Mouse (Mus musculus): ENCODE measurements around the gene Erc2. TPM values are rescaled to one million over a fixed set of nuclear protein-coding genes. Genes with fewer than 3 reads are reported as not detected.

The Erc2 gene
- polyA plus RNA-seq, 2 experiments, result 4.9 to 6.5 TPM

DNA sequence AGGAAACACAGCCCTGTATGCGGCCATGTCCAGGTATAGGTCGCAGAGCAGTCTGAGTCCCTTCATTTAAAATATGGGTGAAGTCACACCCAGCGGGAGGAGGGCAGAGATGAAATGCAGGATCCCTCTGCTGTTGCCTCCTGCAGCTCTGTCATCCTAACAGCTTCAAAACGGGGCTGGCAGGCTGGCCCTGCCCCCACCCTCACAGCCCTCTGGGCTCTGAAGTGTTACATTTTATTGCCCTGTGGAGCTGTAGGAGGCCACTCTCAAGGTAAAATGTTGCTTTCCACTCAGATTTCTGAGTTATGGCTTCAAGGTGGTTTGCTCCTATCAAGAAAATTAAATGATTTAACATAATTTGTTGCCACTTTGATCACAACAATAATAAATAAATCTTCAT, 847.5 kb downstream of the Erc2 start:
- no peak overlapping the region for H3K4me3 ChIP-seq (replicated peaks; ENCODE audit: low read length)
- WGBS, result 4% methylated on average over 4 of the region's 4 CpGs
- peaks cover 53% of the 10 kb centered on the region for H3K4me1 ChIP-seq (ENCODE audit: control insufficient read depth, insufficient read depth, low read length)
- no peak overlapping the region for H3K9ac ChIP-seq (ENCODE audit: low read depth, low read length, severe bottlenecking)
- no peak overlapping the region for H3K4me2 ChIP-seq (replicated peaks; ENCODE audit: low read depth, low read length, severe bottlenecking)
- H3K27me3 ChIP-seq (ENCODE audit: control insufficient read depth, insufficient read depth, low read length), result no peaks in the 10 kb centered on the region
- TF ChIP-seq POLR2A (IDR thresholded peaks at IDR 0.05; ENCODE audit: borderline replicate concordance, extremely low read depth, insufficient read depth, insufficient read length), result no peak
- no peaks in the 10 kb centered on the region for H3K9me3 ChIP-seq (ENCODE audit: control insufficient read depth, low read length)
- no peak for ATAC-seq (ENCODE audit: low FRiP score, low read depth)
- H3K27ac ChIP-seq (replicated peaks; ENCODE audit: low read depth, low read length), result no peak overlapping the region
- no peak for DNase-seq (ENCODE audit: low spot score)
- H3K36me3 ChIP-seq (ENCODE audit: control insufficient read depth, insufficient read depth, low read length), result no peaks in the 10 kb centered on the region

DNA sequence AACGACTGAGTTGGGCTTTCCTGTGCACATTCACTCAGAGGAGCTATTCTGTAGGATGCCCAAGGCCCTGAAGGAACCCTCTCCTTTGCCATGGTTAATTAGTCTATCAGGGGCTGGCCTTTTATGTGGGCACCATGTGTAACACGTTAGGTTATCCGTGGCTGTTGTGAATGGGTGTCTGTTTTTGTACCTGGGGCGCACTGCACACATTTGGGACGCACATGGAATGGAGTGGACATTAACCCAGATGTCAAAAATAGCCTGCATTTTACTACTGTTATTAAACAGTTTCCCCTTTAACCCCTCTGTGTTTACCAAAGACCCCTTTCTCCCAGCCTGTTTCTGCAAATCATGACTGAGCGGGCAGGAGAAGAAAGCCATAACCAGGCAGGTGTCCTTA, 848.0 kb downstream of the Erc2 start:
- WGBS, result 17% methylated on average over 6 of the region's 6 CpGs
- H3K36me3 ChIP-seq (ENCODE audit: control insufficient read depth, insufficient read depth, low read length), result no peaks in the 10 kb centered on the region
- no peaks in the 10 kb centered on the region for H3K9me3 ChIP-seq (ENCODE audit: control insufficient read depth, low read length)
- H3K27ac ChIP-seq (replicated peaks; ENCODE audit: low read depth, low read length), result no peak overlapping the region
- no peak overlapping the region for H3K9ac ChIP-seq (ENCODE audit: low read depth, low read length, severe bottlenecking)
- TF ChIP-seq POLR2A (IDR thresholded peaks at IDR 0.05; ENCODE audit: borderline replicate concordance, extremely low read depth, insufficient read depth, insufficient read length), result no peak
- H3K4me2 ChIP-seq (replicated peaks; ENCODE audit: low read depth, low read length, severe bottlenecking), result no peak overlapping the region
- DNase-seq (ENCODE audit: low spot score) (no peak), ATAC-seq (ENCODE audit: low FRiP score, low read depth) (no peak)
- H3K4me1 ChIP-seq (ENCODE audit: control insufficient read depth, insufficient read depth, low read length), result peaks cover 52% of the 10 kb centered on the region
- H3K4me3 ChIP-seq (replicated peaks; ENCODE audit: low read length), result no peak overlapping the region
- H3K27me3 ChIP-seq (ENCODE audit: control insufficient read depth, insufficient read depth, low read length), result no peaks in the 10 kb centered on the region

DNA sequence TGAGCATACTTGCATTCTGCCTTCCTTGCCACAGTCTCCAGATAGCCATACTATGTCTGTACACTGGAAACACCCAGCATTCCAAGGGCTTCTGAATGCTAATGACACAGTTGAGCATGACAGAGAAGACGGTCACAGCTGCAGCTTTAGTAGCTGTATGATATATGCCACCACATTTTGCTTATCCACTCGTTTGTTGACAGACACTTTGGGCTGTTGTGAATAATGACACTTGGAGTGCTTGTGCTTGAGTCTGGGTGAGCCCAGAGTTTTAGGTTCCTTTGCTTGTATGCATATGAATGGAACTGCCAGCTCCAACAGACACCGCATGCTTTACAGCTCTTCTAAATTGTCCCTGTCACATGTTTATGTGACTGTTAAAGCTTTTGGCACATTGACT, 852.8 kb downstream of the Erc2 start:
- 46% methylated on average over 3 of the region's 3 CpGs for WGBS
- TF ChIP-seq POLR2A (IDR thresholded peaks at IDR 0.05; ENCODE audit: borderline replicate concordance, extremely low read depth, insufficient read depth, insufficient read length), result no peak
- no peak for DNase-seq (ENCODE audit: low spot score)
- H3K27ac ChIP-seq (replicated peaks; ENCODE audit: low read depth, low read length), result no peak overlapping the region
- no peaks in the 10 kb centered on the region for H3K9me3 ChIP-seq (ENCODE audit: control insufficient read depth, low read length)
- no peak for ATAC-seq (ENCODE audit: low FRiP score, low read depth)
- H3K9ac ChIP-seq (ENCODE audit: low read depth, low read length, severe bottlenecking), result no peak overlapping the region
- H3K36me3 ChIP-seq (ENCODE audit: control insufficient read depth, insufficient read depth, low read length), result no peaks in the 10 kb centered on the region
- H3K4me2 ChIP-seq (replicated peaks; ENCODE audit: low read depth, low read length, severe bottlenecking), result no peak overlapping the region
- H3K27me3 ChIP-seq (ENCODE audit: control insufficient read depth, insufficient read depth, low read length), result no peaks in the 10 kb centered on the region
- H3K4me3 ChIP-seq (replicated peaks; ENCODE audit: low read length), result no peak overlapping the region
- H3K4me1 ChIP-seq (ENCODE audit: control insufficient read depth, insufficient read depth, low read length), result peaks cover 10% of the 10 kb centered on the region

DNA sequence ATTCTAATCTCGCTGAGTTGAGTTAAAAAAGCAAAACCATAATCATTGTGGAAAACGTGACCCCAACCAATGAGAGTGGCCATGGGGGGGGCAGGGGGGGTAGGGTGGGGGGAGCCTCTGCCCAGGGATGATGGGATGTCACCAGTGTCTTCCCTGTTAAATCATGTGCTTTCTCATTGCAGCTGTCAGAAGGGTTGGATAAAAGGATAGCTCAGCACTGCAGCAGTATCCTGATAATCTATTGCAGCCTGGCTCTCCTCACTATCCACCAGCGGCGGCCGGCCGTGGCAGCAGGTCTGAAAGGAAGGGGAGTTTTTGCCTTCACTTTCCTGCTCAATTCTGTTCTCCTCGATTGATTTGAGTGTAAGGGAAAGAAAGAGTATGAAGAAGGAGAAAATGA, 853.2 kb downstream of the Erc2 start:
- no peaks in the 10 kb centered on the region for H3K9me3 ChIP-seq (ENCODE audit: control insufficient read depth, low read length)
- no peaks in the 10 kb centered on the region for H3K36me3 ChIP-seq (ENCODE audit: control insufficient read depth, insufficient read depth, low read length)
- H3K4me1 ChIP-seq (ENCODE audit: control insufficient read depth, insufficient read depth, low read length), result peaks cover 6% of the 10 kb centered on the region
- 27% methylated on average over 7 of the region's 7 CpGs for WGBS
- TF ChIP-seq POLR2A (IDR thresholded peaks at IDR 0.05; ENCODE audit: borderline replicate concordance, extremely low read depth, insufficient read depth, insufficient read length), result no peak
- H3K9ac ChIP-seq (ENCODE audit: low read depth, low read length, severe bottlenecking), result no peak overlapping the region
- H3K27ac ChIP-seq (replicated peaks; ENCODE audit: low read depth, low read length), result no peak overlapping the region
- DNase-seq (ENCODE audit: low spot score), result no peak
- no peak overlapping the region for H3K4me2 ChIP-seq (replicated peaks; ENCODE audit: low read depth, low read length, severe bottlenecking)
- ATAC-seq (ENCODE audit: low FRiP score, low read depth), result no peak
- H3K4me3 ChIP-seq (replicated peaks; ENCODE audit: low read length), result no peak overlapping the region
- no peaks in the 10 kb centered on the region for H3K27me3 ChIP-seq (ENCODE audit: control insufficient read depth, insufficient read depth, low read length)

DNA sequence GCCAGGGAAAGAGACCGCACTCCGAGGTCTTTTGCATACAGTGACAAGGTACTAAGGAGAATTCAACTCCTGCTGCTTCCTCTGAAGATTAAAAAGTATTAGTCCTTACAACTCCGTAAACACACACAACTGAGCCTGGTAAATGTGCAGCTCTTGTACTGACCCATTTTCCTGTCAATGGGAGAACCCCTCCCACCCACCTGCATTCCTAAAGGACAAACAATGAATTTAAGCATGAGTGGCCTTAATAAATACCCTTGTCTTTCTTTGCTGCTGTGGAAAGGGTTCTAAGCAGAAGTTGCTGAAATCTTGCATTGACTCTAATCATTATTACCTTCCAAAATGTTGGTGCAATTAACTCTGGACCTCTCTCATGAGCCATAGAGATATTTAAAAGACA, 854.5 kb downstream of the Erc2 start:
- Histone ChIP-seq H3K4me1 (ENCODE audit: control insufficient read depth, insufficient read depth, low read length) (0 out of 2 replicates have a peak, but pooled peaks cover under 1% of the 10 kb centered on the region), H3K27ac (replicated peaks; ENCODE audit: low read depth, low read length) (no peak overlapping the region), H3K9ac (ENCODE audit: low read depth, low read length, severe bottlenecking) (no peak overlapping the region), H3K27me3 (ENCODE audit: control insufficient read depth, insufficient read depth, low read length) (no peaks in the 10 kb centered on the region), H3K4me2 (replicated peaks; ENCODE audit: low read depth, low read length, severe bottlenecking) (no peak overlapping the region), H3K36me3 (ENCODE audit: control insufficient read depth, insufficient read depth, low read length) (no peaks in the 10 kb centered on the region), H3K9me3 (ENCODE audit: control insufficient read depth, low read length) (no peaks in the 10 kb centered on the region), H3K4me3 (replicated peaks; ENCODE audit: low read length) (no peak overlapping the region)
- DNase-seq (ENCODE audit: low spot score), result no peak
- TF ChIP-seq POLR2A (IDR thresholded peaks at IDR 0.05; ENCODE audit: borderline replicate concordance, extremely low read depth, insufficient read depth, insufficient read length), result no peak
- ATAC-seq (ENCODE audit: low FRiP score, low read depth), result no peak
- 80% methylated on average over 3 of the region's 3 CpGs for WGBS

DNA sequence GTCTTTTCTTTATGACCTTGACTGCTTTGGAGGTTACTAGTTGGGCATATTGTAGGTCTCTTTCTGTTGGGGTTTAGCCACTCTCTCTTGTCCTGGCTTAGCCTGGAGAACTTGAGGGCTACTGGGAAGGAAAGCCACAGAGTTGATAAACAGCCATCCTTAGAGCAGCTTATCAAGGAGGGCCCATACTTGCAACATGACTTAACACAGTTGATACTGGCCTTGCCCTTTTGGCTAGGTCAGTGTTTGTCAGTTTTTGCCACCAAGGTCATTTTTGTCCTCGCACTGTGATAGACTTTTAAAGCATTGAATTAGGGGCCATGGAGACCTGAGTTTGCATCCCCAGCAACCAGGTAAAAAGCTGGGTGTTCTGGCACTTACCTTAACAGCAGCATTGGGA, 858.6 kb downstream of the Erc2 start:
- no peak overlapping the region for H3K27ac ChIP-seq (replicated peaks; ENCODE audit: low read depth, low read length)
- no peak overlapping the region for H3K9ac ChIP-seq (ENCODE audit: low read depth, low read length, severe bottlenecking)
- H3K4me3 ChIP-seq (replicated peaks; ENCODE audit: low read length), result no peak overlapping the region
- ATAC-seq (ENCODE audit: low FRiP score, low read depth), result no peak
- H3K4me1 ChIP-seq (ENCODE audit: control insufficient read depth, insufficient read depth, low read length), result peaks cover 8% of the 10 kb centered on the region
- 93% methylated on average over 1 of the region's 1 CpGs for WGBS
- no peak overlapping the region for H3K4me2 ChIP-seq (replicated peaks; ENCODE audit: low read depth, low read length, severe bottlenecking)
- no peaks in the 10 kb centered on the region for H3K27me3 ChIP-seq (ENCODE audit: control insufficient read depth, insufficient read depth, low read length)
- no peaks in the 10 kb centered on the region for H3K9me3 ChIP-seq (ENCODE audit: control insufficient read depth, low read length)
- TF ChIP-seq POLR2A (IDR thresholded peaks at IDR 0.05; ENCODE audit: borderline replicate concordance, extremely low read depth, insufficient read depth, insufficient read length), result no peak
- no peak for DNase-seq (ENCODE audit: low spot score)
- no peaks in the 10 kb centered on the region for H3K36me3 ChIP-seq (ENCODE audit: control insufficient read depth, insufficient read depth, low read length)

All from limb, embryonic 14.5 days (tissue).